In the genomic region with DNA sequence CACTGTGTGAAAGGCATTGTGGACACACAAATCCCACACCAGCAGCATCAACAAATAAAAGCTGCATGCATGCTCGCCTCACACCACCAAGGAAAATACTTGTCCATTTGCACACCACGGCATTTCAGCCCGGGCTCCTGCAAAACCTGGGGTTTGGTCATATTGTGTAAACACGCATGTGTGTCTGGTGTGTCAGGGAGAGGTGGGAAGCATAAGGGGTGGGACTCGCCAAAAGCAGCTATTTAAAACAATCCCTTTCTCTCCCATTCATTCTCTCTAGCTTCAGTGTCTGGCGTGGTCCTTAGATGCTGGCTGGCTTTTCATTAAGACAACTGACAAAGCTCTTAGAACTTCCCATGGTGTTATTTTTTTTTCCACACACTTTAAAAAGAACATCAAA, we compare ENCODE assay signal across 7 mouse cellular contexts. TPM values are rescaled to one million over a fixed set of nuclear protein-coding genes. Genes with fewer than 3 reads are reported as not detected.
DNase-seq lines count a peak whose midpoint lies in the region; ATAC-seq and TF ChIP-seq lines count a peak whose summit lies in the region.

No protein-coding gene starts in this region.

- peak overlapping the region; percentile 74 for H3K4me2 ChIP-seq in hindbrain, embryonic 16.5 days (ENCODE audit: low read length)
- peak overlapping the region; percentile 63 for H3K4me2 ChIP-seq in midbrain, embryonic 14.5 days (ENCODE audit: low read length)

- intact Hi-C loops in left cerebral cortex, adult 2 months (cut with DNase I): loop anchor here (5.0 kb wide), 3 partner anchors 77 to 92 kb away; no protein-coding TSS in a partner anchor
- intact Hi-C loops in left cerebral cortex, postnatal 14 days (cut with DNase I): loop anchor here (5.0 kb wide), 3 partner anchors 83 to 188 kb away; no protein-coding TSS in a partner anchor
- intact Hi-C loops in gastrocnemius, postnatal 14 days (cut with DNase I; ENCODE audit: low total_unique reads): loop anchor here (10.0 kb wide), 1 partner anchor 85 kb away; no protein-coding TSS in a partner anchor

- H3K4me1 ChIP-seq in hindbrain, embryonic 16.5 days (ENCODE audit: control insufficient read depth, insufficient read depth, low read depth, low read length): peaks cover 17% of the 10 kb centered on the region
- peaks cover 24% of the 10 kb centered on the region for H3K4me1 ChIP-seq in midbrain, embryonic 14.5 days (ENCODE audit: control insufficient read depth, insufficient read depth, low read length)

- peak overlapping the region; percentile 97 for H3K27ac ChIP-seq in left cerebral cortex, adult 2 months
- H3K27ac ChIP-seq in hindbrain, embryonic 16.5 days (ENCODE audit: low read depth, low read length): peak overlapping the region; percentile 99
- peak overlapping the region; percentile 99 for H3K27ac ChIP-seq in midbrain, embryonic 14.5 days (replicated peaks; ENCODE audit: low read depth, low read length)

- H3K27me3 ChIP-seq in hindbrain, embryonic 16.5 days (replicated peaks; ENCODE audit: control insufficient read depth, insufficient read depth, low read length): no peaks in the 10 kb centered on the region
- H3K27me3 ChIP-seq in midbrain, embryonic 14.5 days (ENCODE audit: control insufficient read depth, insufficient read depth, low read length): no peaks in the 10 kb centered on the region

- H3K4me3 ChIP-seq in left cerebral cortex, adult 2 months: peak overlapping the region; percentile 98
- H3K4me3 ChIP-seq in hindbrain, embryonic 16.5 days (ENCODE audit: low read length): peak overlapping the region; percentile 93
- H3K4me3 ChIP-seq in midbrain, embryonic 14.5 days (replicated peaks; ENCODE audit: low read depth, low read length): peak overlapping the region; percentile 56

- no peak for DNase-seq in left cerebral cortex, adult 2 months (ENCODE audit: extremely low spot score in 1 of 2, low spot score in 2 of 2)
- no peak for DNase-seq in left cerebral cortex, postnatal 14 days (ENCODE audit: low spot score in 2 of 2)
- peak; percentile 25 for DNase-seq in embryo, embryonic 9.5 days (ENCODE audit: extremely low spot score)
- peak; percentile 75 for DNase-seq in midbrain, embryonic 14.5 days
- no peak for DNase-seq in gastrocnemius, postnatal 14 days
- DNase-seq in kidney, postnatal 10 days: no peak

- H3K36me3 ChIP-seq in hindbrain, embryonic 16.5 days (ENCODE audit: control insufficient read depth, insufficient read depth, low read length): no peaks in the 10 kb centered on the region
- H3K36me3 ChIP-seq in midbrain, embryonic 14.5 days (ENCODE audit: control insufficient read depth, insufficient read depth, low read length): no peaks in the 10 kb centered on the region

- WGBS in hindbrain, embryonic 16.5 days: 7% methylated on average over 6 of the region's 6 CpGs
- WGBS in midbrain, embryonic 14.5 days: 2% methylated on average over 6 of the region's 6 CpGs

- ATAC-seq in hindbrain, embryonic 16.5 days: 0 out of 2 replicates have a peak, but pooled peaks have one; percentile 26
- no peak for ATAC-seq in midbrain, embryonic 14.5 days (ENCODE audit: low FRiP score, low TSS enrichment)

- H3K9ac ChIP-seq in hindbrain, embryonic 16.5 days (ENCODE audit: low read depth, low read length): peak overlapping the region; percentile 57
- H3K9ac ChIP-seq in midbrain, embryonic 14.5 days (replicated peaks; ENCODE audit: low read length): peak overlapping the region; percentile 99

- no peak for TF ChIP-seq CTCF in left cerebral cortex, adult 2 months (IDR thresholded peaks at IDR 0.05)

- H3K9me3 ChIP-seq in hindbrain, embryonic 16.5 days (ENCODE audit: control insufficient read depth, low read length): no peaks in the 10 kb centered on the region
- no peaks in the 10 kb centered on the region for H3K9me3 ChIP-seq in midbrain, embryonic 14.5 days (ENCODE audit: control insufficient read depth, low read length)

RNA-seq across cellular contexts. Expression of gene Prkar2b, which starts 1.4 kb away (rescaled TPM):
- 10 to 100 TPM; 70.7 to 75.9 TPM for total RNA-seq in left cerebral cortex, adult 2 months (2021)
- total RNA-seq in left cerebral cortex, postnatal 14 days (2021): 100 to 1,000 TPM; 108 to 113 TPM
- polyA plus RNA-seq in hindbrain, embryonic 16.5 days (2015; fragmentation: Nextera tagmentation; extraction: Ambion mirVana): 123 and 126 TPM in 2 replicates
- polyA plus RNA-seq in midbrain, embryonic 14.5 days (2014; fragmentation: Nextera tagmentation; extraction: Ambion mirVana): 151 and 188 TPM in 2 replicates
- total RNA-seq in gastrocnemius, postnatal 14 days (2021): 1 to 10 TPM; 2.0 to 3.1 TPM

Comparison
In these comparisons a context has a peak if more than half of its experiments do, and no peak if none do; other contexts are left out.
1. DNase-seq: peak in embryo, embryonic 9.5 days (single experiment) and midbrain, embryonic 14.5 days (single experiment); none in left cerebral cortex, adult 2 months (0 of 2), left cerebral cortex, postnatal 14 days (0 of 2), gastrocnemius, postnatal 14 days (single experiment) and kidney, postnatal 10 days (single experiment).
2. RNA of gene Prkar2b, which starts 1.4 kb away (total RNA-seq): 108 to 113 TPM in left cerebral cortex, postnatal 14 days and 70.7 to 75.9 TPM in left cerebral cortex, adult 2 months; 2.0 to 3.1 TPM in gastrocnemius, postnatal 14 days; every median in the first group is over 10 times any median in the second.
3. Peak in every context shown above with its lines, with median percentiles within 50 percentile points of each other: H3K27ac ChIP-seq and H3K4me3 ChIP-seq.